Mouse (Mus musculus) neural tube, embryonic 15.5 days (tissue): ENCODE data around the gene Klf12. TPM values are rescaled to one million over a fixed set of nuclear protein-coding genes. Genes with fewer than 3 reads are reported as not detected.
"Not testable (repeated sequence)": the region's sequence is repeated elsewhere in the genome, so short reads cannot be mapped to it uniquely, and the experiment has no call there.

Experiments
- ATAC-seq: fragments of 200-750 bp; cut with Nextera tagmentation; 2 replicates; pipeline ENCODE4 v1.8.0; 2017; ENCODE audit warnings: mild to moderate bottlenecking, moderate TSS enrichment, moderate library complexity; ENCODE audit not compliant: low FRiP score
- H3K27ac ChIP-seq: fragments of 300-500 bp; sonication (generic); replicated peaks from 2 replicates; pipeline ENCODE4 v1.5.1; 2015; ENCODE audit warnings: mild to moderate bottlenecking, inconsistent platforms
- H3K27me3 ChIP-seq: fragments of 300-500 bp; sonication (generic); replicated peaks from 2 replicates; pipeline ENCODE4 v1.6.1; 2015; ENCODE audit warnings: inconsistent platforms
- H3K36me3 ChIP-seq: fragments of 300-500 bp; sonication (generic); 2 replicates; pipeline ENCODE4 v1.6.1; 2015; ENCODE audit warnings: inconsistent platforms
- H3K4me1 ChIP-seq: fragments of 300-500 bp; sonication (generic); 2 replicates; pipeline ENCODE4 v1.6.1; 2015; ENCODE audit warnings: inconsistent platforms
- H3K4me2 ChIP-seq: fragments of 300-500 bp; sonication (generic); 2 replicates; pipeline ENCODE4 v1.6.1; 2015; ENCODE audit warnings: inconsistent platforms, mild to moderate bottlenecking, moderate library complexity
- H3K4me3 ChIP-seq: fragments of 300-500 bp; sonication (generic); replicated peaks from 2 replicates; pipeline ENCODE4 v1.5.1; 2015; ENCODE audit warnings: mild to moderate bottlenecking, inconsistent platforms
- H3K9ac ChIP-seq: fragments of 300-500 bp; sonication (generic); replicated peaks from 2 replicates; pipeline ENCODE4 v1.6.1; 2015; ENCODE audit warnings: mild to moderate bottlenecking, inconsistent platforms
- H3K9me3 ChIP-seq: fragments of 300-500 bp; sonication (generic); replicated peaks from 2 replicates; pipeline ENCODE4 v1.6.1; 2016; ENCODE audit warnings: inconsistent platforms
- WGBS: fragments of 180-500 bp; shearing (Covaris S2); methylation state at CpG from one replicate; pipeline ENCODE4 v1.1.7; 2015; ENCODE audit warnings: mixed read lengths; 5-methylcytosine and 5-hydroxymethylcytosine counted together
- polyA plus RNA-seq: library from polyadenylated mRNA; unstranded; fragments of >200 nt; fragmentation: Nextera tagmentation; extraction: Ambion mirVana; gene quantifications from 2 replicates; pipeline ENCODE4 v1.2.1, GENCODE M21; 2015

Gene Klf12
- polyA plus RNA-seq, 1 experiment from 2014 or later = 35.6 TPM

DNA sequence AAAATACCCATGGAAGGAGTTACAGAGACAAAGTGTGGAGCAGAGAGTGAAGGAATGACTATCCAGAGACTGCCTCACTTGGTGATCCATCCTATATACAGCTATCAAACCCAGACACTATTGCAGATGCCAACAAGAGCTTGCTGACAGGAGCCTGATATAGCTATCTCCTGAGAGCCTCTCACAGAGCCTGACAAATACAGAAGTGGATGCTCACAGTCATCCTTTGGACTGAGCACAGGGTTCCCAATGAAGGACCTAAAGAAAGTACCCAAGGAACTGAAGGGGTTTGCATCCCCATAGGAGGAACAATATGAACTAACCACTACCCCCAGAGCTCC, 430.0 kb downstream of the Klf12 start:
- not testable (repeated sequence) for H3K36me3 ChIP-seq, H3K4me3 ChIP-seq, H3K4me1 ChIP-seq, H3K27me3 ChIP-seq, ATAC-seq, H3K9ac ChIP-seq, H3K27ac ChIP-seq, H3K9me3 ChIP-seq, H3K4me2 ChIP-seq

DNA sequence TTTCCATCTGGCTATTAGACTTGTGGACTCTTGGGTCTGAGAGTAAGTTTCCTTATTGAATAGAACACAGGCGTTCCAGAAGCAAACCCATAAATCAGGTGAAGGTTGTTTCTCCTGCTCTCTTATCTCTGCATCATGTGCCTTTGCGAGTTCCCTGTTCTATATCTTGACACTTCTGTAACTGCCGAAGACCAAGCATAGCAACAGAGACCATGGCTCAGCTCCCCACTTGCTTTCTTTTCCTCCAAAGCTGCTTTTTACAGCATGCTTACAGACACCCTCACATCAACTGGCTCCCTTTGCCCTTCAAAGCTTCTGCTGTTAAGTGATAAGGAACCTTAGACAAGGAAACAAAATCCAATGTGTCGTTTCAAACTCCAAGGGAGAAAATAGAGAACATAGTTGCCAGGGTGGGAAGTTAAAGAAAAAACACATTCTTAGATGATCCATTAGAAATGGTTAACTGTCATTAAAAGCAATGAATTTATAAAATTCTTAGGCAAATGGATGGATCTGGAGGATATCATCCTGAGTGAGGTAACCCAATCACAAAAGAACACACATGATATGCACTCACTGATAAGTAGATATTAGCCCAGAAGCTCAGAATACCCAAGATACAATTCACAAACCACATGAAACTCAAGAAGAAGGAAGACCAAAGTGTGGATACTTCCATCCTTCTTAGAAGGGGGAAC, 430.6 kb downstream of the Klf12 start:
- ATAC-seq = not testable (repeated sequence)

DNA sequence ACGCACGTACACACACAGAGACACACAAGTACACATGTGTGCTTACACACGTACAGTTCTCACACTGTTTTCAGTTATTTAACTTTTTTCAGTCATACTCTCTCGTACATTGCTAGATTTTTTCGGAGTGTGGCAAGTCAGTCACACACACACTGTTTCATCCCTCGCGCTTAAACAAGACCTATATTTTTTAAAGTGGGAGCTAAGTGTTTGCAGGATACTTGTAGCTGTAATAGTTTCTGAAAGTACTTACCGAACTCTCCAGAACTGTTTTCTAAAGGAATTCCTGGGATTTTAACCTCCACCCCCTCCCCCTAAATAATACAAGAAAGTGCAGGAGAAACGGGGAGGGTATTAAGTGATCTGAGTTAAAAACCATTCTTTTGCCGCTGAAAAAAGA, 434.1 kb downstream of the Klf12 start:
- Histone ChIP-seq H3K4me2 (no peak overlapping the region), H3K4me3 (no peak overlapping the region), H3K27me3 (no peaks in the 10 kb centered on the region), H3K9ac (no peak overlapping the region), H3K36me3 (no peaks in the 10 kb centered on the region), H3K27ac (no peak overlapping the region), H3K9me3 (no peaks in the 10 kb centered on the region), H3K4me1 (no peaks in the 10 kb centered on the region)
- no peak for ATAC-seq
- WGBS = 94% methylated on average over 10 of the region's 10 CpGs

More for the DNA sequence above, 430.6 kb downstream of the Klf12 start:
- H3K4me2 ChIP-seq, H3K27me3 ChIP-seq, H3K36me3 ChIP-seq, H3K4me1 ChIP-seq, H3K27ac ChIP-seq, H3K9ac ChIP-seq, H3K4me3 ChIP-seq, H3K9me3 ChIP-seq: not testable (repeated sequence)
- 85% methylated on average over 4 of the region's 4 CpGs for WGBS

DNA sequence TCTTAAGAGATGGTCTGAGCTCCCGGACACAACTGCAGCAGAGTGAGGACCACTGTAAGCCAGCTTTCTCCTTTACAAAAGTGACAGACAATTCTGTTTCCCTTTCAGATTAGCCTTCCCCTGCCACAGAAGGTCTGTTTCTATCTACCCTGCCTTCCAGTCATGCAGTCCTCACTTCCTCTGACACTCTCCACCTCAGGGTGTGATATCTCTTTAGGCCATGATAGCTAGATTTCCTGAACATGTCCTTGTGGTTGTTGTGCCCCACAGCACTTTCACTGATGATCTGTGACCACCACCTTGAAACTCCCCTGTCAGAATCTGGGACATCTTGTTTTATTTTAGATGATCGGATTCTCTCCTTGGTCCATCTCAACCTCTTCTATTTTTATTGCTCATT, 437.0 kb downstream of the Klf12 start:
- Histone ChIP-seq H3K4me1 (no peaks in the 10 kb centered on the region), H3K4me3 (no peak overlapping the region), H3K27me3 (no peaks in the 10 kb centered on the region), H3K36me3 (no peaks in the 10 kb centered on the region), H3K4me2 (no peak overlapping the region), H3K27ac (no peak overlapping the region), H3K9ac (no peak overlapping the region), H3K9me3 (no peaks in the 10 kb centered on the region)
- no peak for ATAC-seq
- 89% methylated on average over 2 of the region's 2 CpGs for WGBS

DNA sequence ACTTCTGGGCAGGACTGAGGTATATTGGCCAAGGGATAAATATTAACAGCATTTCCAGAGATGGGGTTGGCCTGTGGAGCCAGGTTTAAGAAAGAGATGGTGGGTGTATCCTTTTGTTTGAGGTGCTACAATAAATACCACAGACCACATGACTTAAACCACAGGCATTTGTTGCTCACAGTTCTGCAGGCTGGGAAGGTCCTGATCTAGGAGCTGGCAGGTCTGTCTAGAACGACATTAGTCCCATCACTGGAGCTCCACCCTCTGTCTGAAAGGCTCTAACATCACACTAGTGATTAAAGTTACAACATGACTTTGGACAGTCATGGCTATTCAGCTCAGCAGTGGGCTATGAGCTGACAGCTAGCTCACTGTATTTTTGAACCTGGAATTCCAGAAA, 457.8 kb downstream of the Klf12 start:
- no peak for ATAC-seq
- Histone ChIP-seq H3K36me3 (no peaks in the 10 kb centered on the region), H3K4me3 (no peak overlapping the region), H3K4me2 (no peak overlapping the region), H3K27ac (no peak overlapping the region), H3K9ac (no peak overlapping the region), H3K9me3 (no peaks in the 10 kb centered on the region), H3K4me1 (no peaks in the 10 kb centered on the region), H3K27me3 (no peaks in the 10 kb centered on the region)
- 39% methylated on average over 1 of the region's 1 CpGs for WGBS
